ENCODE assay signal across 11 mouse cellular contexts in genomic region chr6:136541350-136541749, GRCm38 (mm10). TPM values are rescaled to one million over a fixed set of nuclear protein-coding genes. Genes with fewer than 3 reads are reported as not detected.
DNase-seq lines count a peak whose midpoint lies in the region; ATAC-seq lines count a peak whose summit lies in the region.
"Had no signal": no experiment of that assay in that cellular context is flagged by ENCODE, and none has a peak within 500 bp of the region (broad histone marks: within the 10 kb centered on the region; RNA-seq: fewer than 3 reads in every experiment).

No protein-coding gene starts in this region.

- no peak overlapping the region for H3K9ac ChIP-seq in neural tube, embryonic 11.5 days (ENCODE audit: low read length)
- no peak overlapping the region for H3K9ac ChIP-seq in liver, embryonic 11.5 days (ENCODE audit: low read depth, low read length)
- H3K9ac ChIP-seq: stomach, embryonic 15.5 days had no signal

- intact Hi-C loops in heart, postnatal 10 days (cut with DNase I) = no loop called here

- ATAC-seq in neural tube, embryonic 11.5 days (ENCODE audit: insufficient read depth, low FRiP score, low TSS enrichment) = peak; percentile 6; the same call in 1 of the 2 replicates
- no peak for ATAC-seq in liver, embryonic 11.5 days (replicated peaks; ENCODE audit: low FRiP score)

- 0 out of 2 replicates have a peak, but pooled peaks cover 2% of the 10 kb centered on the region for H3K36me3 ChIP-seq in neural tube, embryonic 11.5 days (ENCODE audit: control insufficient read depth, insufficient read depth, low read length)
- H3K36me3 ChIP-seq in midbrain, embryonic 10.5 days = peaks cover 42% of the 10 kb centered on the region
- H3K36me3 ChIP-seq in liver, embryonic 11.5 days (ENCODE audit: control insufficient read depth, insufficient read depth, low read length) = 0 out of 2 replicates have a peak, but pooled peaks cover 2% of the 10 kb centered on the region

- H3K27me3 ChIP-seq in neural tube, embryonic 11.5 days (ENCODE audit: control insufficient read depth, insufficient read depth, low read length) = no peaks in the 10 kb centered on the region
- H3K27me3 ChIP-seq in midbrain, embryonic 10.5 days (ENCODE audit: low read depth, poor library complexity, severe bottlenecking) = no peaks in the 10 kb centered on the region
- H3K27me3 ChIP-seq in liver, embryonic 11.5 days (replicated peaks; ENCODE audit: control insufficient read depth, insufficient read depth, low read length) = no peaks in the 10 kb centered on the region
- H3K27me3 ChIP-seq: stomach, embryonic 15.5 days had no signal

- 37% methylated on average over 5 of the region's 5 CpGs for WGBS in neural tube, embryonic 11.5 days
- 37% methylated on average over 5 of the region's 5 CpGs for WGBS in midbrain, embryonic 10.5 days
- WGBS in liver, embryonic 11.5 days = 81% methylated on average over 5 of the region's 5 CpGs

- DNase-seq in heart, adult 11 months = peak; percentile 45
- DNase-seq in heart, postnatal 10 days = no peak
- DNase-seq in neural tube, embryonic 11.5 days (ENCODE audit: low spot score) = no peak
- DNase-seq in neural tube, embryonic 10.5 days (ENCODE audit: extremely low spot score, low spot score) = no peak
- no peak for DNase-seq in midbrain, embryonic 10.5 days (ENCODE audit: low spot score)
- no peak for DNase-seq in spleen, postnatal 14 days (ENCODE audit: low spot score in 2 of 2)
- no peak for DNase-seq in liver, embryonic 11.5 days (ENCODE audit: low spot score)
- DNase-seq in embryo, embryonic 11 days = no peak
- DNase-seq: lung, postnatal 36 days had no signal

- H3K4me3 ChIP-seq in neural tube, embryonic 11.5 days (ENCODE audit: low read depth, low read length) = no peak overlapping the region
- no peak overlapping the region for H3K4me3 ChIP-seq in midbrain, embryonic 10.5 days
- H3K4me3 ChIP-seq in liver, embryonic 11.5 days (ENCODE audit: low read depth, low read length) = no peak overlapping the region
- H3K4me3 ChIP-seq: erythroblast, embryonic 14.5 days; stomach, embryonic 15.5 days had no signal

- no peak overlapping the region for H3K4me2 ChIP-seq in neural tube, embryonic 11.5 days (ENCODE audit: low read depth)
- no peak overlapping the region for H3K4me2 ChIP-seq in liver, embryonic 11.5 days
- H3K4me2 ChIP-seq: stomach, embryonic 15.5 days had no signal

- peaks cover 22% of the 10 kb centered on the region for H3K4me1 ChIP-seq in neural tube, embryonic 11.5 days (ENCODE audit: control insufficient read depth, insufficient read depth, low read length)
- peaks cover 46% of the 10 kb centered on the region for H3K4me1 ChIP-seq in midbrain, embryonic 10.5 days
- H3K4me1 ChIP-seq in liver, embryonic 11.5 days (replicated peaks; ENCODE audit: control insufficient read depth, insufficient read depth, low read length) = peaks cover 17% of the 10 kb centered on the region

- peak overlapping the region; percentile 53; the same call in 1 of the 2 replicates for H3K27ac ChIP-seq in neural tube, embryonic 11.5 days (ENCODE audit: low read depth, low read length)
- H3K27ac ChIP-seq in midbrain, embryonic 10.5 days (replicated peaks) = peak overlapping the region; percentile 81
- no peak overlapping the region for H3K27ac ChIP-seq in liver, embryonic 11.5 days (ENCODE audit: low read depth, low read length)
- H3K27ac ChIP-seq: stomach, embryonic 15.5 days had no signal

- no peaks in the 10 kb centered on the region for H3K9me3 ChIP-seq in neural tube, embryonic 11.5 days (ENCODE audit: control insufficient read depth, low read length)
- no peaks in the 10 kb centered on the region; the same call in 1 of the 2 replicates for H3K9me3 ChIP-seq in midbrain, embryonic 10.5 days (replicated peaks)
- H3K9me3 ChIP-seq in liver, embryonic 11.5 days (ENCODE audit: control insufficient read depth, low read length) = no peaks in the 10 kb centered on the region
- H3K9me3 ChIP-seq: stomach, embryonic 15.5 days had no signal

RNA-seq across cellular contexts. Expression of gene Atf7ip, which starts 35.4 kb away (rescaled TPM):
- total RNA-seq in heart, postnatal 10 days (2021) = 100 to 1,000 TPM in 1 of 2 experiments, 10 to 100 TPM in 1; 93.8 to 103 TPM
- 51.1 and 56.4 TPM in 2 replicates for polyA plus RNA-seq in neural tube, embryonic 11.5 days (2014; fragmentation: Nextera tagmentation; extraction: Ambion mirVana)
- polyA plus RNA-seq in midbrain, embryonic 10.5 days (2016; fragmentation: Nextera tagmentation; extraction: Ambion mirVana) = 37.4 and 45.7 TPM in 2 replicates
- 31.2 and 32.9 TPM in 2 replicates for polyA plus RNA-seq in liver, embryonic 11.5 days (2014; fragmentation: Nextera tagmentation; extraction: Ambion mirVana)
